Mouse (Mus musculus) intestine, embryonic 14.5 days (tissue): ENCODE data around the gene Nkg7. TPM values are rescaled to one million over a fixed set of nuclear protein-coding genes. Genes with fewer than 3 reads are reported as not detected.

Experiments used
- ATAC-seq: fragments of 200-750 bp; cut with Nextera tagmentation; replicated peaks from 2 replicates; pipeline ENCODE4 v1.8.0; 2017; ENCODE audit warnings: low read depth, moderate number of reproducible peaks, moderate TSS enrichment, moderate library complexity; ENCODE audit not compliant: low FRiP score, low TSS enrichment
- DNase-seq: peaks from one replicate; pipeline ENCODE4 v3.0.0-alpha.2; 2018; ENCODE audit warnings: low spot score
- H3K27ac ChIP-seq: fragments of 300-500 bp; sonication (generic); 2 replicates; pipeline ENCODE4 v1.5.1; 2014; ENCODE audit warnings: low read depth, mild to moderate bottlenecking, control low read depth
- H3K27me3 ChIP-seq: fragments of 300-500 bp; sonication (generic); replicated peaks from 2 replicates; pipeline ENCODE4 v1.6.1; 2014; ENCODE audit warnings: low read length, control low read depth; ENCODE audit not compliant: control insufficient read depth, insufficient read depth
- H3K36me3 ChIP-seq: fragments of 300-500 bp; sonication (generic); 2 replicates; pipeline ENCODE4 v1.6.1; 2014; ENCODE audit warnings: low read length, control low read depth; ENCODE audit not compliant: control insufficient read depth, insufficient read depth
- H3K4me1 ChIP-seq: fragments of 300-500 bp; sonication (generic); replicated peaks from 2 replicates; pipeline ENCODE4 v1.6.1; 2014; ENCODE audit warnings: low read length, control low read depth, mixed read lengths; ENCODE audit not compliant: control insufficient read depth, insufficient read depth
- H3K4me2 ChIP-seq: fragments of 300-500 bp; sonication (generic); 2 replicates; pipeline ENCODE4 v1.6.1; 2014; ENCODE audit warnings: low read length
- H3K4me3 ChIP-seq: fragments of 300-500 bp; sonication (generic); 2 replicates; pipeline ENCODE4 v1.5.1; 2014; ENCODE audit warnings: low read depth, low read length, control low read depth, mixed read lengths
- H3K9ac ChIP-seq: fragments of 300-500 bp; sonication (generic); 2 replicates; pipeline ENCODE4 v1.6.1; 2014; ENCODE audit warnings: mild to moderate bottlenecking, low read length
- H3K9me3 ChIP-seq: fragments of 300-500 bp; sonication (generic); 2 replicates; pipeline ENCODE4 v1.6.1; 2016; ENCODE audit warnings: low read length, control low read depth; ENCODE audit not compliant: control insufficient read depth
- WGBS: fragments of 180-500 bp; shearing (Covaris S2); extraction: QIAGEN DNeasy Blood & Tissue Kit; methylation state at CpG from one replicate; pipeline ENCODE4 v1.1.7; 2014; 5-methylcytosine and 5-hydroxymethylcytosine counted together
- microRNA-seq: library from miRNA; unstranded; fragments of <30 nt; microRNA quantifications from one replicate; pipeline ENCODE4, GENCODE M21; 2016
- polyA plus RNA-seq: library from polyadenylated mRNA; unstranded; fragments of >200 nt; fragmentation: Nextera tagmentation; extraction: Ambion mirVana; gene quantifications from 2 replicates; pipeline ENCODE4 v1.2.1, GENCODE M21; 2014

Nkg7 gene
- polyA plus RNA-seq, 1 experiment from 2014 or later: 2.8 TPM

DNA sequence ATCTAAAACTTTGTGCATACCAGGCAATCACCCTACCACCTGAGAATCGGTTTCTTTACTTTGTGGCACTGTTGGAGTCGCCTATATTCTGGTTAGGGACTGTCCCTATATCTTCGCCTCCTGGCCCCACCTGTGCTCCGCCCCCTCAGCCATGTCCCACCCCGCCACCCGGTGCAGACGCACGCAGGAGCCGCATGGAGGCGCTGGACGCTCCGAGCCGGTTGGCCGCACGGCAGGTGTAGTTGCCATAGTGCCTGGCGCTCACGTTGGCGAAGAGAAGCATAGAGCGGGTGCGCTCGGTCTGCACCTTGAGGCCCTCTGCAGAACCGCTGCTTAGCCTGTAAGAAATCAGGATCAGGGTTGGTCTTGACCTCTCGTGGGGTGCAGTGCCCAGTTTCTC lies 38.8 kb downstream of the Nkg7 start:
- Histone ChIP-seq H3K27me3 (peaks cover 42% of the 10 kb centered on the region), H3K4me1 (no peaks in the 10 kb centered on the region), H3K9me3 (no peaks in the 10 kb centered on the region), H3K4me2 (no peak overlapping the region), H3K4me3 (no peak overlapping the region), H3K36me3 (no peaks in the 10 kb centered on the region), H3K27ac (no peak overlapping the region), H3K9ac (no peak overlapping the region)
- ATAC-seq (0 out of 2 replicates have a peak, but pooled peaks have one; percentile 24), DNase-seq (no peak)
- 14% methylated on average over 23 of the region's 23 CpGs for WGBS

- Histone ChIP-seq H3K4me3 (no peak overlapping the region), H3K36me3 (no peaks in the 10 kb centered on the region), H3K27me3 (peaks cover 42% of the 10 kb centered on the region), H3K9me3 (no peaks in the 10 kb centered on the region), H3K4me2 (no peak overlapping the region), H3K27ac (no peak overlapping the region), H3K9ac (no peak overlapping the region), H3K4me1 (no peaks in the 10 kb centered on the region)
- DNase-seq (no peak), ATAC-seq (no peak)
- 5% methylated on average over 13 of the region's 13 CpGs for WGBS
Measured at GRCm38 (mm10) chr7:43476376-43476775, 39.5 kb downstream of the Nkg7 start.

DNA sequence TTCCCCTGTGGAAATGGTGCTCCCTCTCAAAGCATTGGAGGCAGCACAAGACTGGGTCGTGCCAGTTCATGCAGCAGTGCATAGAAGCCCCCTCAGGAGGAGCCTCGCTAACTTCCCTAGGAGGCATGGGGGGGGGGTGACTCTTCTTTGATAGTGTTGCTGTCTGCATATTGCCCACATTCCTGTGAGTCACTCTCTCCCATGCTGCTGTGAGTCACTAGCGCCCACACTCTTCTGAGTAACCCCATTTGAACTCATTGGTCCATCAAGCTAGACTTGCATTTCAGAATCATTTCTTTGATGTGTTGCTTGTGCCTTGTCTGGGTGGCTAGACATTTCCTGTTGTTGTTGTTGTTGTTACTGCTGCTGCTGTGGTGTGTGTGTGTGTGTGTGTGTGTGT lies 44.3 kb downstream of the Nkg7 start:
- H3K36me3 ChIP-seq: no peaks in the 10 kb centered on the region
- H3K4me2 ChIP-seq: no peak overlapping the region
- ATAC-seq (no peak), DNase-seq (no peak)
- H3K4me1 ChIP-seq: no peaks in the 10 kb centered on the region
- H3K27ac ChIP-seq: no peak overlapping the region
- H3K4me3 ChIP-seq: no peak overlapping the region
- peaks cover 26% of the 10 kb centered on the region for H3K27me3 ChIP-seq
- no peaks in the 10 kb centered on the region for H3K9me3 ChIP-seq
- whole genome bisulfite sequencing: 69% methylated on average over 3 of the region's 3 CpGs
- no peak overlapping the region for H3K9ac ChIP-seq

GRCm38 (mm10) chr7:43482090-43482716 lies 45.3 kb downstream of the Nkg7 start:
- WGBS: 62% methylated on average over 8 of the region's 8 CpGs
- H3K4me1 ChIP-seq: no peaks in the 10 kb centered on the region
- no peaks in the 10 kb centered on the region for H3K36me3 ChIP-seq
- no peaks in the 10 kb centered on the region for H3K9me3 ChIP-seq
- 0 out of 2 replicates have a peak, but pooled peaks have one; percentile 30 for ATAC-seq
- H3K4me2 ChIP-seq: no peak overlapping the region
- H3K27me3 ChIP-seq: peaks cover 16% of the 10 kb centered on the region
- no peak overlapping the region for H3K4me3 ChIP-seq
- no peak for DNase-seq
- H3K9ac ChIP-seq: no peak overlapping the region
- H3K27ac ChIP-seq: no peak overlapping the region

GRCm38 (mm10) chr7:43483236-43483635 lies 46.4 kb downstream of the Nkg7 start:
- ATAC-seq (no peak), DNase-seq (peak; percentile 73)
- H3K36me3 ChIP-seq: no peaks in the 10 kb centered on the region
- no peak overlapping the region for H3K4me2 ChIP-seq
- no peak overlapping the region for H3K9ac ChIP-seq
- H3K27ac ChIP-seq: no peak overlapping the region
- no peaks in the 10 kb centered on the region for H3K4me1 ChIP-seq
- WGBS: 6% methylated on average over 10 of the region's 10 CpGs
- peaks cover 6% of the 10 kb centered on the region; the same call in 1 of the 2 replicates for H3K27me3 ChIP-seq
- H3K4me3 ChIP-seq: no peak overlapping the region
- no peaks in the 10 kb centered on the region for H3K9me3 ChIP-seq

Small RNA genes within 50 kb of the gene (microRNA-seq; reads per million reads assigned to microRNA genes)
- gene Mir7051: 1.1 reads per million, percentile 9 among the genes with 10 or more reads in this experiment

Other genes starting within 250 kb of the Nkg7 start
- gene Zfp715, start 123.8 kb upstream of the Nkg7 start, polyA plus RNA-seq: 14.1 and 14.9 TPM in 2 replicates
- 0.30 and 0.66 TPM in 2 replicates for gene Siglecf, start 85.7 kb upstream of the Nkg7 start, polyA plus RNA-seq
- gene Siglecg, start 28.9 kb upstream of the Nkg7 start, polyA plus RNA-seq: 0.20 and 0.31 TPM in 2 replicates
- gene Lim2, start 9.4 kb upstream of the Nkg7 start, polyA plus RNA-seq: 0.22 and 0.60 TPM in 2 replicates
- not detected in 2 replicates for gene Cldnd2, start 3.7 kb downstream of the Nkg7 start, polyA plus RNA-seq
- 347 and 370 TPM in 2 replicates for gene Etfb, start 7.0 kb downstream of the Nkg7 start, polyA plus RNA-seq
- 0.39 TPM in 1 of 2 replicates, not detected in the other for gene Gm45233, start 7.1 kb downstream of the Nkg7 start, polyA plus RNA-seq
- gene Vsig10l, start 26.1 kb downstream of the Nkg7 start, polyA plus RNA-seq: 4.2 and 5.6 TPM in 2 replicates
- gene Iglon5, start 53.0 kb downstream of the Nkg7 start, polyA plus RNA-seq: 0.67 and 0.72 TPM in 2 replicates
- gene 4931406B18Rik, start 68.9 kb downstream of the Nkg7 start, polyA plus RNA-seq: not detected in 2 replicates
- gene Cd33, start 107.4 kb downstream of the Nkg7 start, polyA plus RNA-seq: 1.7 and 2.0 TPM in 2 replicates
- gene Zfp658, start 125.2 kb downstream of the Nkg7 start, polyA plus RNA-seq: 3.4 and 3.8 TPM in 2 replicates
- 12.4 TPM in 2 replicates for gene Zfp719, start 142.5 kb downstream of the Nkg7 start, polyA plus RNA-seq
- not detected in 2 replicates for gene Zfp819, start 170.1 kb downstream of the Nkg7 start, polyA plus RNA-seq
- gene Ceacam18, start 197.6 kb downstream of the Nkg7 start, polyA plus RNA-seq: 2.3 and 3.5 TPM in 2 replicates
- 1.2 and 1.7 TPM in 2 replicates for gene Siglece, start 223.1 kb downstream of the Nkg7 start, polyA plus RNA-seq
- 9.4 and 9.8 TPM in 2 replicates for gene Ctu1, start 234.9 kb downstream of the Nkg7 start, polyA plus RNA-seq